Mouse (Mus musculus): ENCODE data around the gene Wfdc6a. TPM values are rescaled to one million over a fixed set of nuclear protein-coding genes. Genes with fewer than 3 reads are reported as not detected.
"Not testable (repeated sequence)": the region's sequence is repeated elsewhere in the genome, so short reads cannot be mapped to it uniquely, and the experiment has no call there.

The Wfdc6a gene
- polyA plus RNA-seq, 1 experiment from 2014 or later: 0.43 TPM

GRCm38 (mm10) chr2:164600179-164600578, 14.9 kb upstream of the Wfdc6a start:
- ATAC-seq (ENCODE audit: insufficient number of reproducible peaks, insufficient read depth, low FRiP score, low read depth): no peak

DNA sequence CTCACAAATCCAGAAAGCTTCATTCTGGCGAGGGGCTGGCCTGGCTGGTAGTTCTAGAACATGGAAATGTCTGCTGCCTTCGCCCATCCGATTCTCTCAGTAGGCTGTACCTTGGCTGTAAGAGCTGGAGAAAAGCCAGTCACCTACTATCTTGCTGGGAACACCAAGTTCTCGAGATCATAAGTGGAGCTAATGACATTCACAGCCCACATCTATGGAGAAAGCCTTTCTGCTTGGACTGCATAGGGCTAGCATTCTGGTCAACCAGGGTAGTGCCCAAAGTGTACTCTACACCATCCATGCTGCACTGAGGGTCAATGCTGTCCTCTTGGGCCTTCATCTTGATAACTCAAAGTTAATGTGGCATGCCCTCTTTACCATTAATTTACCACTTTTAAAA, 8.2 kb upstream of the Wfdc6a start, which contains the start of gene Eppin:
Gene Eppin (minus strand): TSS at position 101 of the 400 bp plus-strand sequence.
- H3K36me3 ChIP-seq (ENCODE audit: control insufficient read depth, insufficient read depth, low read length): no peaks in the 10 kb centered on the region
- H3K4me1 ChIP-seq (ENCODE audit: control insufficient read depth in 2 of 2, insufficient read depth in 2 of 2, low read length in 2 of 2): no peaks in the 10 kb centered on the region
- H3K4me3 ChIP-seq (ENCODE audit: control insufficient read depth in 1 of 2, insufficient read depth in 1 of 2, low read depth in 1 of 2, low read length in 2 of 2): no peak within 1 kb of the TSS
- no peaks in the 10 kb centered on the region for H3K9me3 ChIP-seq (ENCODE audit: control insufficient read depth, low read length)
- WGBS: 61% methylated on average over 4 of the region's 4 CpGs
- H3K27ac ChIP-seq (replicated peaks in 1 of 2; ENCODE audit: control insufficient read depth in 1 of 2, insufficient read depth in 1 of 2, low read depth in 2 of 2, low read length in 2 of 2): no peak within 1 kb of the TSS
- no peak within 1 kb of the TSS for H3K9ac ChIP-seq (ENCODE audit: low read length)
- H3K4me2 ChIP-seq (ENCODE audit: low read length): no peak within 1 kb of the TSS
- ATAC-seq (ENCODE audit: insufficient number of reproducible peaks, insufficient read depth, low FRiP score, low read depth): no peak
- peaks cover 4% of the 10 kb centered on the region; the same call in 1 of the 2 replicates for H3K27me3 ChIP-seq (ENCODE audit: control insufficient read depth, insufficient read depth, low read length)

More at GRCm38 (mm10) chr2:164600179-164600578, 14.9 kb upstream of the Wfdc6a start:
- no peak overlapping the region for H3K9ac ChIP-seq (ENCODE audit: low read length)
- H3K36me3 ChIP-seq (ENCODE audit: control insufficient read depth, insufficient read depth, low read length): no peaks in the 10 kb centered on the region
- no peaks in the 10 kb centered on the region for H3K4me1 ChIP-seq (ENCODE audit: control insufficient read depth in 2 of 2, insufficient read depth in 2 of 2, low read length in 2 of 2)
- H3K4me3 ChIP-seq (ENCODE audit: control insufficient read depth in 1 of 2, insufficient read depth in 1 of 2, low read depth in 1 of 2, low read length in 2 of 2): no peak overlapping the region
- no peaks in the 10 kb centered on the region; the same call in 1 of the 2 replicates for H3K27me3 ChIP-seq (ENCODE audit: control insufficient read depth, insufficient read depth, low read length)
- no peak overlapping the region for H3K4me2 ChIP-seq (ENCODE audit: low read length)
- 0 out of 2 replicates have a peak, but pooled peaks cover 4% of the 10 kb centered on the region for H3K9me3 ChIP-seq (ENCODE audit: control insufficient read depth, low read length)
- no peak overlapping the region for H3K27ac ChIP-seq (replicated peaks in 1 of 2; ENCODE audit: control insufficient read depth in 1 of 2, insufficient read depth in 1 of 2, low read depth in 2 of 2, low read length in 2 of 2)
- WGBS: 65% methylated on average over 3 of the region's 3 CpGs

- no peaks in the 10 kb centered on the region for H3K4me1 ChIP-seq (ENCODE audit: control insufficient read depth in 2 of 2, insufficient read depth in 2 of 2, low read length in 2 of 2)
- no peak overlapping the region for H3K4me3 ChIP-seq (ENCODE audit: control insufficient read depth in 1 of 2, insufficient read depth in 1 of 2, low read depth in 1 of 2, low read length in 2 of 2)
- H3K4me2 ChIP-seq (ENCODE audit: low read length): no peak overlapping the region
- no peak overlapping the region for H3K27ac ChIP-seq (replicated peaks in 1 of 2; ENCODE audit: control insufficient read depth in 1 of 2, insufficient read depth in 1 of 2, low read depth in 2 of 2, low read length in 2 of 2)
- WGBS: 3% methylated on average over 4 of the region's 4 CpGs
- H3K9ac ChIP-seq (ENCODE audit: low read length): no peak overlapping the region
- no peaks in the 10 kb centered on the region for H3K9me3 ChIP-seq (ENCODE audit: control insufficient read depth, low read length)
- ATAC-seq (ENCODE audit: insufficient number of reproducible peaks, insufficient read depth, low FRiP score, low read depth): no peak
- no peaks in the 10 kb centered on the region for H3K36me3 ChIP-seq (ENCODE audit: control insufficient read depth, insufficient read depth, low read length)
- H3K27me3 ChIP-seq (ENCODE audit: control insufficient read depth, insufficient read depth, low read length): peaks cover 4% of the 10 kb centered on the region; the same call in 1 of the 2 replicates
Measured at GRCm38 (mm10) chr2:164592014-164592413, 6.8 kb upstream of the Wfdc6a start.

DNA sequence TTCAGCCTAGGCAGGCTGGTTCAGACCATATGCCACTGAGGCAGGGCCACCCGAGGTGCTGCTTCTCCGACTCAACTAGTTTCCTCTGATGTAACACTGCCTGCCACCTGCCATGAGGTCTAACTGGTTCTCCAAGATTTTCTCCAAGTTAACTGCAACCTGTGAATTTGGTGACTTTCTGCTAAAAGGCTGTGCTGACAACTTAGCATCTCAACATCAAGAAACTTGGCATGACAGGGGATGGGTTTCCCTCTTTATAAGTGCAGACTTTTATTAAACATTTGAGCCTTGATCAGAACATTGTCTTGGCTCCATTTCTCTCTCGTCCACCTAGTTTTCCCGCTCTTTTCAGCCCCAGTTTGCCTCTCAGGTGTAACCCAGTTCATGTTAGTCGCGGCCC, 11.9 kb downstream of the Wfdc6a start, which contains the start of gene Spint3:
Gene Spint3 (minus strand): TSS at position 101 of the 400 bp plus-strand sequence.
- not testable (repeated sequence) for H3K4me2 ChIP-seq (ENCODE audit: low read length); ATAC-seq (ENCODE audit: insufficient number of reproducible peaks, insufficient read depth, low FRiP score, low read depth); H3K36me3 ChIP-seq (ENCODE audit: control insufficient read depth, insufficient read depth, low read length); H3K27ac ChIP-seq (replicated peaks in 1 of 2; ENCODE audit: control insufficient read depth in 1 of 2, insufficient read depth in 1 of 2, low read depth in 2 of 2, low read length in 2 of 2); H3K4me1 ChIP-seq (ENCODE audit: control insufficient read depth in 2 of 2, insufficient read depth in 2 of 2, low read length in 2 of 2); H3K9ac ChIP-seq (ENCODE audit: low read length); H3K4me3 ChIP-seq (ENCODE audit: control insufficient read depth in 1 of 2, insufficient read depth in 1 of 2, low read depth in 1 of 2, low read length in 2 of 2); H3K9me3 ChIP-seq (ENCODE audit: control insufficient read depth, low read length); H3K27me3 ChIP-seq (ENCODE audit: control insufficient read depth, insufficient read depth, low read length)
- 71% methylated on average over 6 of the region's 6 CpGs for WGBS

- ATAC-seq (ENCODE audit: insufficient number of reproducible peaks, insufficient read depth, low FRiP score, low read depth): no peak
- Histone ChIP-seq H3K36me3 (ENCODE audit: control insufficient read depth, insufficient read depth, low read length) (no peaks in the 10 kb centered on the region), H3K4me3 (ENCODE audit: control insufficient read depth in 1 of 2, insufficient read depth in 1 of 2, low read depth in 1 of 2, low read length in 2 of 2) (no peak overlapping the region), H3K9me3 (ENCODE audit: control insufficient read depth, low read length) (no peaks in the 10 kb centered on the region), H3K9ac (ENCODE audit: low read length) (no peak overlapping the region), H3K27ac (replicated peaks in 1 of 2; ENCODE audit: control insufficient read depth in 1 of 2, insufficient read depth in 1 of 2, low read depth in 2 of 2, low read length in 2 of 2) (no peak overlapping the region), H3K4me2 (ENCODE audit: low read length) (no peak overlapping the region), H3K4me1 (ENCODE audit: control insufficient read depth in 2 of 2, insufficient read depth in 2 of 2, low read length in 2 of 2) (peaks cover 0 to 11% of the 10 kb centered on the region in 2 experiments; a peak in 3 of 4 replicates), H3K27me3 (ENCODE audit: control insufficient read depth, insufficient read depth, low read length) (peaks cover 13% of the 10 kb centered on the region)
- WGBS: 79% methylated on average over 5 of the region's 5 CpGs
Measured at GRCm38 (mm10) chr2:164567460-164567859, 17.8 kb downstream of the Wfdc6a start.

DNA sequence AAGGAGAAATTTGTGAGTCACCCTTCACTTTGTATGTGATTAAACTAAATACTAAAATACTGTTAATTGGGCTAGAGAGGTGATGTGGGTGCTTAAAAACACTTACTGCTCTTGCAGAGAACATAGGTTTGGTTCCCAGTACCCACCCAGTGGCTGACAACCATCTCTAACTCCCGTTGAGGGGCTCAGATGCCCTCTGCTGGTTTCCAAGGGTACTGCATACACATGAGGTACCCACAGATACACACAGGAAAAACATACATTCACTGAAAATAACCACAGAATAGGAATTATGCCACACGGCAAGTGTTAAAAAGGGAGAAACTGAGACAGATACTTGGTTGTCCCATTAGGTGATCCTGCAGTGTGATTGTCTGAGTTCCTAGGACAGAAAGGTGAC, 18.2 kb downstream of the Wfdc6a start:
- H3K9me3 ChIP-seq (ENCODE audit: control insufficient read depth, low read length): no peaks in the 10 kb centered on the region
- H3K4me3 ChIP-seq (ENCODE audit: control insufficient read depth in 1 of 2, insufficient read depth in 1 of 2, low read depth in 1 of 2, low read length in 2 of 2): no peak overlapping the region
- H3K4me1 ChIP-seq (ENCODE audit: control insufficient read depth in 2 of 2, insufficient read depth in 2 of 2, low read length in 2 of 2): peaks cover 0 to 14% of the 10 kb centered on the region in 2 experiments; a peak in 3 of 4 replicates
- WGBS: 88% methylated on average over 2 of the region's 2 CpGs
- H3K4me2 ChIP-seq (ENCODE audit: low read length): no peak overlapping the region
- H3K27ac ChIP-seq (replicated peaks in 1 of 2; ENCODE audit: control insufficient read depth in 1 of 2, insufficient read depth in 1 of 2, low read depth in 2 of 2, low read length in 2 of 2): no peak overlapping the region
- H3K36me3 ChIP-seq (ENCODE audit: control insufficient read depth, insufficient read depth, low read length): no peaks in the 10 kb centered on the region
- peaks cover 17% of the 10 kb centered on the region for H3K27me3 ChIP-seq (ENCODE audit: control insufficient read depth, insufficient read depth, low read length)
- ATAC-seq (ENCODE audit: insufficient number of reproducible peaks, insufficient read depth, low FRiP score, low read depth): no peak
- H3K9ac ChIP-seq (ENCODE audit: low read length): no peak overlapping the region

DNA sequence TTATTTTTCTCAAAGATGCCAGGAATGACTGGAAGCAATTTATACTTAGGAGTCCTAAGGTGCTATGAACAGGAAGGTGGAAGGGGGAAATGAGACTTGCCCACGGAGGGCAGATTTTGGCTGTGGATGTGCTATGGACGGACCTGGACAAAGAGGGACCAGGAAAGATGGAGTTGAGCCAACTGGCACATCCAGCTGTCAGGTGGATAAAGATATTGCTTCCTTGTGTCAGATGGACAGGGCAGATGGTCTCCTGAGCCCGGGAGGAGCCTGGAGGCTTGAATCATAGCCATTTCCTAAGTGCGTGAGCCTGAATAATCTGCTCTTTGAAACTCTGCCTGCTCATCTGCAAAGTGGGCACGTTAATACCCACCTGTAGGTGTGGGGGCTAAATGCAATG, 20.9 kb downstream of the Wfdc6a start:
- no peak overlapping the region for H3K27ac ChIP-seq (replicated peaks in 1 of 2; ENCODE audit: control insufficient read depth in 1 of 2, insufficient read depth in 1 of 2, low read depth in 2 of 2, low read length in 2 of 2)
- H3K4me3 ChIP-seq (ENCODE audit: control insufficient read depth in 1 of 2, insufficient read depth in 1 of 2, low read depth in 1 of 2, low read length in 2 of 2): no peak overlapping the region
- H3K9ac ChIP-seq (ENCODE audit: low read length): no peak overlapping the region
- no peak for ATAC-seq (ENCODE audit: insufficient number of reproducible peaks, insufficient read depth, low FRiP score, low read depth)
- no peaks in the 10 kb centered on the region for H3K36me3 ChIP-seq (ENCODE audit: control insufficient read depth, insufficient read depth, low read length)
- peaks cover 0 to 14% of the 10 kb centered on the region in 2 experiments; a peak in 3 of 4 replicates for H3K4me1 ChIP-seq (ENCODE audit: control insufficient read depth in 2 of 2, insufficient read depth in 2 of 2, low read length in 2 of 2)
- no peak overlapping the region for H3K4me2 ChIP-seq (ENCODE audit: low read length)
- H3K27me3 ChIP-seq (ENCODE audit: control insufficient read depth, insufficient read depth, low read length): peaks cover 27% of the 10 kb centered on the region
- H3K9me3 ChIP-seq (ENCODE audit: control insufficient read depth, low read length): no peaks in the 10 kb centered on the region
- WGBS: 63% methylated on average over 5 of the region's 5 CpGs

Data from heart, embryonic 14.5 days (tissue).